Mouse (Mus musculus) embryonic facial prominence, embryonic 12.5 days (tissue): ENCODE results near the gene Irgq. TPM values are rescaled to one million over a fixed set of nuclear protein-coding genes. Genes with fewer than 3 reads are reported as not detected.

Experiments
- ATAC-seq: fragments of 200-750 bp; cut with Nextera tagmentation; 2 replicates; pipeline ENCODE4 v1.8.0; 2017; ENCODE audit not compliant: insufficient number of reproducible peaks, insufficient read depth, low FRiP score, low TSS enrichment
- H3K27ac ChIP-seq: fragments of 300-500 bp; sonication (generic); 2 replicates; pipeline ENCODE4 v1.5.1; 2016; ENCODE audit warnings: mild to moderate bottlenecking
- H3K27me3 ChIP-seq: fragments of 300-500 bp; sonication (generic); 2 replicates; pipeline ENCODE4 v1.6.1; 2016; ENCODE audit warnings: mild to moderate bottlenecking, moderate library complexity
- H3K36me3 ChIP-seq: fragments of 300-500 bp; sonication (generic); 2 replicates; pipeline ENCODE4 v1.6.1; 2016; ENCODE audit warnings: mild to moderate bottlenecking
- H3K4me1 ChIP-seq: fragments of 300-500 bp; sonication (generic); 2 replicates; pipeline ENCODE4 v1.6.1; 2016
- H3K4me2 ChIP-seq: fragments of 300-500 bp; sonication (generic); replicated peaks from 2 replicates; pipeline ENCODE4 v1.6.1; 2016; ENCODE audit warnings: mild to moderate bottlenecking, moderate library complexity
- H3K4me3 ChIP-seq: fragments of 300-500 bp; sonication (generic); 2 replicates; pipeline ENCODE4 v1.5.1; 2016; ENCODE audit warnings: mild to moderate bottlenecking
- H3K9ac ChIP-seq: fragments of 300-500 bp; sonication (generic); 2 replicates; pipeline ENCODE4 v1.6.1; 2016; ENCODE audit warnings: mild to moderate bottlenecking, moderate library complexity
- H3K9me3 ChIP-seq: fragments of 300-500 bp; sonication (generic); 2 replicates; pipeline ENCODE4 v1.6.1; 2016; ENCODE audit warnings: mild to moderate bottlenecking, moderate library complexity
- WGBS: fragments of 180-500 bp; shearing (Covaris S2); methylation state at CpG from one replicate; pipeline ENCODE4 v1.1.7; 2016; 5-methylcytosine and 5-hydroxymethylcytosine counted together
- polyA plus RNA-seq: library from polyadenylated mRNA; unstranded; fragments of >200 nt; fragmentation: Nextera tagmentation; extraction: Ambion mirVana; gene quantifications from 2 replicates; pipeline ENCODE4 v1.2.1, GENCODE M21; 2016

Gene Irgq
- polyA plus RNA-seq, 1 experiment from 2014 or later, result 17.6 TPM

GRCm38 (mm10) chr7:24551985-24552759, 21.7 kb downstream of the Irgq start:
- Histone ChIP-seq H3K27me3 (no peaks in the 10 kb centered on the region), H3K4me2 (no peak overlapping the region), H3K9me3 (no peaks in the 10 kb centered on the region), H3K4me1 (peaks cover 6% of the 10 kb centered on the region), H3K36me3 (peaks cover 75% of the 10 kb centered on the region), H3K4me3 (no peak overlapping the region), H3K27ac (no peak overlapping the region), H3K9ac (no peak overlapping the region)
- WGBS, result 89% methylated on average over 12 of the region's 12 CpGs
- ATAC-seq, result no peak

- Histone ChIP-seq H3K9me3 (no peaks in the 10 kb centered on the region), H3K27ac (no peak overlapping the region), H3K4me2 (no peak overlapping the region), H3K9ac (no peak overlapping the region), H3K36me3 (peaks cover 71% of the 10 kb centered on the region), H3K4me1 (no peaks in the 10 kb centered on the region), H3K27me3 (no peaks in the 10 kb centered on the region), H3K4me3 (no peak overlapping the region)
- no peak for ATAC-seq
- WGBS, result 89% methylated on average over 10 of the region's 10 CpGs
These were observed 25.3 kb downstream of the Irgq start for GRCm38 (mm10) chr7:24555786-24556185.

- ATAC-seq, result no peak
- Histone ChIP-seq H3K4me2 (no peak overlapping the region), H3K4me3 (no peak overlapping the region), H3K27me3 (no peaks in the 10 kb centered on the region), H3K4me1 (no peaks in the 10 kb centered on the region), H3K9ac (no peak overlapping the region), H3K9me3 (no peaks in the 10 kb centered on the region), H3K27ac (no peak overlapping the region), H3K36me3 (peaks cover 58% of the 10 kb centered on the region)
- 90% methylated on average over 4 of the region's 4 CpGs for WGBS
These were observed 31.0 kb downstream of the Irgq start for GRCm38 (mm10) chr7:24561450-24561849.

- no peak overlapping the region for H3K4me2 ChIP-seq
- WGBS, result 84% methylated on average over 8 of the region's 8 CpGs
These were observed 32.8 kb downstream of the Irgq start for GRCm38 (mm10) chr7:24563191-24563836.

GRCm38 (mm10) chr7:24563837-24564206, 33.3 kb downstream of the Irgq start:
- 82% methylated on average over 4 of the region's 4 CpGs for WGBS
- H3K36me3 ChIP-seq, result peaks cover 73% of the 10 kb centered on the region
- no peak overlapping the region for H3K9ac ChIP-seq
- H3K4me1 ChIP-seq, result no peaks in the 10 kb centered on the region
- H3K27ac ChIP-seq, result no peak overlapping the region
- no peaks in the 10 kb centered on the region for H3K27me3 ChIP-seq
- no peak for ATAC-seq
- H3K4me3 ChIP-seq, result no peak overlapping the region
- H3K9me3 ChIP-seq, result no peaks in the 10 kb centered on the region
- no peak overlapping the region for H3K4me2 ChIP-seq

More at GRCm38 (mm10) chr7:24563191-24563836, 32.8 kb downstream of the Irgq start:
- H3K9me3 ChIP-seq, result no peaks in the 10 kb centered on the region
- no peak for ATAC-seq
- no peak overlapping the region for H3K9ac ChIP-seq
- no peak overlapping the region for H3K27ac ChIP-seq
- no peak overlapping the region for H3K4me3 ChIP-seq
- no peaks in the 10 kb centered on the region for H3K27me3 ChIP-seq
- no peaks in the 10 kb centered on the region for H3K4me1 ChIP-seq
- H3K36me3 ChIP-seq, result peaks cover 72% of the 10 kb centered on the region

- H3K27ac ChIP-seq, result no peak overlapping the region
- H3K36me3 ChIP-seq, result peaks cover 67% of the 10 kb centered on the region
- ATAC-seq, result no peak
- H3K27me3 ChIP-seq, result no peaks in the 10 kb centered on the region
- no peak overlapping the region for H3K4me2 ChIP-seq
- 65% methylated on average over 6 of the region's 6 CpGs for WGBS
- no peaks in the 10 kb centered on the region for H3K4me1 ChIP-seq
- no peak overlapping the region for H3K9ac ChIP-seq
- H3K9me3 ChIP-seq, result no peaks in the 10 kb centered on the region
- no peak overlapping the region for H3K4me3 ChIP-seq
These were observed 34.2 kb downstream of the Irgq start for GRCm38 (mm10) chr7:24564607-24565265.

- H3K4me2 ChIP-seq, result no peak overlapping the region
- no peak overlapping the region for H3K4me3 ChIP-seq
- H3K9ac ChIP-seq, result no peak overlapping the region
- H3K9me3 ChIP-seq, result no peaks in the 10 kb centered on the region
- WGBS, result 92% methylated on average over 11 of the region's 11 CpGs
- H3K4me1 ChIP-seq, result no peaks in the 10 kb centered on the region
- ATAC-seq, result no peak
- peaks cover 67% of the 10 kb centered on the region for H3K36me3 ChIP-seq
- H3K27me3 ChIP-seq, result no peaks in the 10 kb centered on the region
- H3K27ac ChIP-seq, result no peak overlapping the region
These were observed 35.1 kb downstream of the Irgq start for GRCm38 (mm10) chr7:24565627-24566026.

- Histone ChIP-seq H3K4me3 (no peak overlapping the region), H3K27me3 (no peaks in the 10 kb centered on the region), H3K36me3 (peaks cover 68% of the 10 kb centered on the region), H3K9me3 (no peaks in the 10 kb centered on the region), H3K9ac (no peak overlapping the region), H3K4me1 (no peaks in the 10 kb centered on the region), H3K27ac (no peak overlapping the region), H3K4me2 (no peak overlapping the region)
- ATAC-seq, result no peak
- 91% methylated on average over 9 of the region's 9 CpGs for WGBS
These were observed 35.7 kb downstream of the Irgq start for GRCm38 (mm10) chr7:24566206-24566605.

GRCm38 (mm10) chr7:24568512-24568911, 38.0 kb downstream of the Irgq start:
- H3K9me3 ChIP-seq, result no peaks in the 10 kb centered on the region
- 90% methylated on average over 4 of the region's 4 CpGs for WGBS
- no peak for ATAC-seq
- no peak overlapping the region for H3K9ac ChIP-seq
- H3K4me3 ChIP-seq, result no peak overlapping the region
- no peaks in the 10 kb centered on the region for H3K4me1 ChIP-seq
- H3K4me2 ChIP-seq, result no peak overlapping the region
- peaks cover 75% of the 10 kb centered on the region for H3K36me3 ChIP-seq
- no peaks in the 10 kb centered on the region for H3K27me3 ChIP-seq
- H3K27ac ChIP-seq, result no peak overlapping the region

- WGBS, result 81% methylated on average over 4 of the region's 4 CpGs
- Histone ChIP-seq H3K36me3 (peaks cover 70% of the 10 kb centered on the region), H3K9me3 (no peaks in the 10 kb centered on the region), H3K4me2 (no peak overlapping the region), H3K9ac (no peak overlapping the region), H3K4me1 (no peaks in the 10 kb centered on the region), H3K27ac (no peak overlapping the region), H3K4me3 (no peak overlapping the region), H3K27me3 (no peaks in the 10 kb centered on the region)
- no peak for ATAC-seq
These were observed 40.6 kb downstream of the Irgq start for GRCm38 (mm10) chr7:24571071-24571470.

GRCm38 (mm10) chr7:24572455-24572854, 42.0 kb downstream of the Irgq start:
- Histone ChIP-seq H3K36me3 (peaks cover 56% of the 10 kb centered on the region), H3K9me3 (no peaks in the 10 kb centered on the region), H3K27me3 (no peaks in the 10 kb centered on the region), H3K27ac (no peak overlapping the region), H3K4me3 (no peak overlapping the region), H3K4me2 (no peak overlapping the region), H3K4me1 (no peaks in the 10 kb centered on the region), H3K9ac (no peak overlapping the region)
- no peak for ATAC-seq
- 55% methylated on average over 5 of the region's 5 CpGs for WGBS
